Mouse (Mus musculus) heart, postnatal 0 days (tissue): ENCODE measurements around the gene Slc34a3.

Experiments used
- CTCF ChIP-seq: IDR thresholded peaks from 2 replicates; pipeline ENCODE4 v1.5.1; 2016; ENCODE audit warnings: antibody characterized with exemption, control low read depth, low read depth
- EP300 ChIP-seq: IDR thresholded peaks from 2 replicates; pipeline ENCODE4 v1.6.1; 2016; ENCODE audit warnings: antibody characterized with exemption, low read depth

DNA sequence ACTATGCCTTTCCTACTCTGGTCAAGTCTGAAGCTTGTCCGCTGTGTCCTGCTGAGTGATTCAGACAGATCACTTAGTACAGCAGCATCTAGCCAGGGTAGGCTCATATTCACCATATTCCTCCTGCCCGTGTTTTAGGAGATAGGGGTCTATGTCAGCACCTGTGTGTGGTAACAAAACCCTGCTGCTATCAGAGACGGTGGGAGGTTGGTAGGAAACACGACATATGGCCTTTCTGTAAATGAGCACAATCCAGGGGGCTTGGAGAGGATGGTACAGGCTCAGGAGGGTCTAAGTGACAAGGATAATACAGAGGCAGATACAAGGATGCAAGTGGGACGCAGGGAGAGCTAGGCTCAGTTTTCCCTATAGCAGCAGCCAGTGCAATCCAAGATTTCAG lies 4.6 kb downstream of the Slc34a3 start:
- TF ChIP-seq EP300 (no peak), CTCF (no peak)
